Mouse (Mus musculus) lung, postnatal 0 days (tissue): ENCODE results near the gene Ankdd1a.

Experiments
- CTCF ChIP-seq: IDR thresholded peaks from 2 replicates; pipeline ENCODE4 v1.5.1; 2016; ENCODE audit warnings: antibody characterized with exemption, mild to moderate bottlenecking
- EP300 ChIP-seq: IDR thresholded peaks from 2 replicates; pipeline ENCODE4 v1.6.1; 2016; ENCODE audit warnings: antibody characterized with exemption, mild to moderate bottlenecking, control low read depth

DNA sequence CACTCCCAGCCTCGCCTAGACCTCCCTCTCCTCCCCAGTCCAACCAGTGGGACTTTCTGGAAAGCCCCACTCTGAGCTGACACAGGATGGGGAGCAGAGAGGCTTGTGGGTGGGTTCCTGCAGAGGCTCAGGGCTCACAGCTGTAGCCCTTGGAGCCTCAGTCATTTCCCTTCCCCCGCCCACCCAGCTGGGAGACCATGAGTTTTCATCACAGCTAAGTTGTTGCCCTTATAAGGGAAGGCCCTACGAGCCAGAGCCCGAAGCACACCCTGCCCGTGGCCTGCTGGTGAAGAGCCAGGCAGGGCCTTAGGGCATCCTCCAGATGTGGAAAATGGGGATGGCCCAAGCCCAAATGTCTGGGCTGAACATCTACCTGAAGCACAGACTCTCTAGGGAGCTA lies 31.0 kb upstream of the Ankdd1a start:
- TF ChIP-seq CTCF (no peak), EP300 (no peak; the same call in 1 of the 2 replicates)
